Mouse (Mus musculus) activated CD4-positive, CD25-positive, alpha-beta regulatory T cell, adult 9 weeks (primary cell): ENCODE measurements around the gene Zfp78. TPM values are rescaled to one million over a fixed set of nuclear protein-coding genes. Genes with fewer than 3 reads are reported as not detected.

Source experiments
- polyA plus RNA-seq: library from polyadenylated mRNA; unstranded; fragments of 100-300 nt; shearing (Covaris generic); gene quantifications from one replicate; pipeline ENCODE4 v1.2.1, GENCODE M21; 2017

Zfp78 gene
- polyA plus RNA-seq = 5.1 TPM

GRCm38 (mm10) chr7:6363047-6363488 is at the start of gene Zfp78:
Gene Zfp78, plus strand, starts transcription at chr7:6363280.

GRCm38 (mm10) chr7:6331233-6331956 is 31.7 kb upstream of the Zfp78 start, which contains the start of gene Zfp583:
Gene Zfp583, minus strand, starts transcription at chr7:6331285.

GRCm38 (mm10) chr7:6343501-6344071 is 19.5 kb upstream of the Zfp78 start, which contains the start of gene Gm3854:
Gene Gm3854, plus strand, starts transcription at chr7:6343759.

DNA sequence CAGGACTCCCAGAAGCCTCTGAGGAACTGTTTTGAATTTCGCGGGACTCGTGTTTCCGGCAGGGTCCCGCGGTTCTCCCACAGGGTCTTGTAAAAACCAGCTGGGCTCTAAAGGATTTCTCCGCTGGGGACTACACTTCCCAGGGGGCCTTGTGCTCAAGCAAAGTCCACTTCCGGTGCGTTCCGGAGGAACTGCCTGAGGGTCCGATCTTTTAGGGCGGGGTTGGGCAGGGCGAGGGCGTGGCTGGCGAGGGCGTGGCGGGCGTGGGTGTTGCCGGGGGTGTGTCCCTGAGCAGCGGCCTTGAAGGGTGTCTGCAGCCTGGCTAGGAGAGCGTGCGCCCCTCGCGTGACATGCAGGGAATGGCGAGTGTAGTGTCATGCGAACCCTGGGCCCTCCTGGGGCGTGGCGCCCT is 20.0 kb downstream of the Zfp78 start, which contains the start of gene Zfp28:
Zfp28 (plus strand) TSS at position 252 of the 412 bp plus-strand sequence.

DNA sequence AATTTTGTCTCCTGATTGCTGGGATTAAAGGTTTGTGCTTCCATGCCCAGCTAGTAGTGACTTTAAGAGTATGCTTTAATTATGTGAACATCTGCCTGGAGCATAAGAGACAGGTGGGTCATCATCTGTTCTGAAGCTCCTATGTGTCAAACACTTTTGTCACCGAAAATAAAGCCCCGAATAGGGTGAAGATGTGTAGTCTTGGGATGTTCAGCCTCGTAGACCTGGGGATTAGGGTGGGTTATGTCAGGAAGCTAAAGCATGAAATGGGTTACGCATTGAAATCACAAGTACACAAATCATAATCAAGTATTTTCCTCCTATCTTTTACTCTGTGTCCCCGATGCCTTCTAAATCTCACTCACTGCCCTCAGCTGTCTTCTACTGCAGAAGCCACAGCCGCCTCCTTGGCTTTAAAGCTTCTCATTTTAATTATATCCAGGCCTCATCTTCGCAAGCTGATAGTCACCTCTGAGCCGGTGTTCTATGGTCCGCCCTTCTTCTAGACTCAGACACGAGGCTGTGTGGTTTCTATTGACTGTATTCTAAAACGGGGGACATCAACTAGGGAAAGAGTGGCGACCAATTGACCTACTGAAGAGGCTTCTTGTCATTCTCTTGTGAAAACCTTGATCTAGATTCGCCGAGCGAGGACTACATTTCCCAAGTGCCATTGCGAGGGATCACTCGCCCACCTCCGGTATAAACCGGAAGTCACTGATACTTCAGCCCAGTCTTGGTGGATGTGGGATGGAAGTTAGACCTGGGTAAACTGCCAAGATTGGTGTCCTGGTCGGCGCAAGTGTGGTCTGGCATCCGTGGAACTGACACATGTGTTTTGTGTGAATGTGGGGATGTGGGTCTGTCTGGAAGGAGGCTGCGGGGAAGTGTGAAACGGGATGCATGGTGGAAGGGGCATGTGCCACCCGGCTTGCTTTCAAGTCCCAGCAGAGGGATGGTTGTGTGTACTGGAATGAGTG is 35.2 kb downstream of the Zfp78 start, which contains the start of gene Smim17:
Smim17 (plus strand) TSS at position 720 of the 980 bp plus-strand sequence.

GRCm38 (mm10) chr7:6410043-6410442 is 47.0 kb downstream of the Zfp78 start, which contains the start of gene Gm20715:
Gene Gm20715, plus strand, starts transcription at chr7:6410277.

Other genes with a start within 250 kb of the Zfp78 start
- gene Zfp787, start 207.3 kb upstream of the Zfp78 start, polyA plus RNA-seq = 22.6 TPM
- 9.0 TPM for gene Zfp444, start 191.1 kb upstream of the Zfp78 start, polyA plus RNA-seq
- gene Galp, start 166.2 kb upstream of the Zfp78 start, polyA plus RNA-seq = not detected
- not detected for gene Zscan5b, start 141.0 kb upstream of the Zfp78 start, polyA plus RNA-seq
- not detected for gene Epp13, start 110.6 kb upstream of the Zfp78 start, polyA plus RNA-seq
- gene Zfp667, start 76.7 kb upstream of the Zfp78 start, polyA plus RNA-seq = 7.2 TPM
- 1.9 TPM for gene Zfp583, start 32.0 kb upstream of the Zfp78 start, polyA plus RNA-seq
- gene Gm3854, start 19.5 kb upstream of the Zfp78 start, polyA plus RNA-seq = 1.0 TPM
- gene Zfp28, start 20.0 kb downstream of the Zfp78 start, polyA plus RNA-seq = 17.6 TPM
- not detected for gene Smim17, start 35.4 kb downstream of the Zfp78 start, polyA plus RNA-seq
- not detected for gene Gm20715, start 47.0 kb downstream of the Zfp78 start, polyA plus RNA-seq
- gene Olfr1344, start 75.4 kb downstream of the Zfp78 start, polyA plus RNA-seq = not detected
- 0.04 TPM for gene Olfr1336, start 92.9 kb downstream of the Zfp78 start, polyA plus RNA-seq
- not detected for gene Olfr1346, start 103.8 kb downstream of the Zfp78 start, polyA plus RNA-seq
- gene Olfr5, start 123.7 kb downstream of the Zfp78 start, polyA plus RNA-seq = not detected
- not detected for gene Olfr1347, start 136.5 kb downstream of the Zfp78 start, polyA plus RNA-seq
- not detected for gene Olfr1348, start 145.5 kb downstream of the Zfp78 start, polyA plus RNA-seq
- not detected for gene Olfr1349, start 159.7 kb downstream of the Zfp78 start, polyA plus RNA-seq
- not detected for gene Olfr1350, start 201.6 kb downstream of the Zfp78 start, polyA plus RNA-seq